Mouse (Mus musculus) splenic B cell, adult 2 months (primary cell): ENCODE results near the gene Gm21256.
"Not testable (repeated sequence)": the region's sequence is repeated elsewhere in the genome, so short reads cannot be mapped to it uniquely, and the experiment has no call there.

ENCODE experiments used
- DNase-seq: peaks from one replicate; pipeline ENCODE4 v3.0.0-alpha.2; 2011; ENCODE audit warnings: low read depth, low spot score
- H3K27me3 ChIP-seq: 2 replicates; pipeline ENCODE4 v1.6.1; 2012; ENCODE audit warnings: mild to moderate bottlenecking, low read length, moderate library complexity, mixed read lengths; ENCODE audit not compliant: control insufficient read depth, poor library complexity, insufficient read depth, severe bottlenecking
- H3K36me3 ChIP-seq: 2 replicates; pipeline ENCODE4 v1.6.1; 2012; ENCODE audit warnings: mild to moderate bottlenecking, low read length, moderate library complexity, mixed read lengths; ENCODE audit not compliant: control insufficient read depth, poor library complexity, insufficient read depth, severe bottlenecking

Gene Gm21256

GRCm38 (mm10) chrY:47450660-47451059 is at the start of gene Gm21256:
Gene Gm21256 (plus strand): TSS chrY:47450960.
- H3K36me3 ChIP-seq, DNase-seq, H3K27me3 ChIP-seq: not testable (repeated sequence)
